Mouse (Mus musculus) limb, embryonic 15.5 days (tissue): Measurements from ENCODE around the gene Ap1g2. TPM values are rescaled to one million over a fixed set of nuclear protein-coding genes. Genes with fewer than 3 reads are reported as not detected.

Experiments
- ATAC-seq: fragments of 200-750 bp; cut with Nextera tagmentation; 2 replicates; pipeline ENCODE4 v1.8.0; 2017; ENCODE audit warnings: low read depth, moderate TSS enrichment; ENCODE audit not compliant: insufficient number of reproducible peaks, low FRiP score, low TSS enrichment
- H3K27ac ChIP-seq: fragments of 300-500 bp; sonication (generic); 2 replicates; pipeline ENCODE4 v1.5.1; 2015; ENCODE audit warnings: moderate library complexity, mild to moderate bottlenecking, inconsistent platforms
- H3K27me3 ChIP-seq: fragments of 300-500 bp; sonication (generic); 2 replicates; pipeline ENCODE4 v1.6.1; 2015; ENCODE audit warnings: inconsistent platforms
- H3K36me3 ChIP-seq: fragments of 300-500 bp; sonication (generic); 2 replicates; pipeline ENCODE4 v1.6.1; 2015; ENCODE audit warnings: inconsistent platforms
- H3K4me1 ChIP-seq: fragments of 300-500 bp; sonication (generic); 2 replicates; pipeline ENCODE4 v1.6.1; 2015; ENCODE audit warnings: inconsistent platforms
- H3K4me2 ChIP-seq: fragments of 300-500 bp; sonication (generic); 2 replicates; pipeline ENCODE4 v1.6.1; 2015; ENCODE audit warnings: mild to moderate bottlenecking, inconsistent platforms
- H3K4me3 ChIP-seq: fragments of 300-500 bp; sonication (generic); 2 replicates; pipeline ENCODE4 v1.5.1; 2015; ENCODE audit warnings: mild to moderate bottlenecking, inconsistent platforms
- H3K9ac ChIP-seq: fragments of 300-500 bp; sonication (generic); 2 replicates; pipeline ENCODE4 v1.6.1; 2015; ENCODE audit warnings: inconsistent platforms
- H3K9me3 ChIP-seq: fragments of 300-500 bp; sonication (generic); 2 replicates; pipeline ENCODE4 v1.6.1; 2016; ENCODE audit warnings: inconsistent platforms
- WGBS: fragments of 180-500 bp; shearing (Covaris S2); methylation state at CpG from one replicate; pipeline ENCODE4 v1.1.7; 2015; 5-methylcytosine and 5-hydroxymethylcytosine counted together
- polyA plus RNA-seq: library from polyadenylated mRNA; unstranded; fragments of >200 nt; fragmentation: Nextera tagmentation; extraction: Ambion mirVana; gene quantifications from 2 replicates; pipeline ENCODE4 v1.2.1, GENCODE M21; 2015

Ap1g2 gene
- polyA plus RNA-seq, 1 experiment from 2014 or later: 25.2 TPM

GRCm38 (mm10) chr14:55079214-55079970 lies 27.0 kb downstream of the Ap1g2 start:
- Histone ChIP-seq H3K27me3 (no peaks in the 10 kb centered on the region), H3K9ac (no peak overlapping the region), H3K4me1 (peaks cover 31% of the 10 kb centered on the region), H3K9me3 (no peaks in the 10 kb centered on the region), H3K36me3 (no peaks in the 10 kb centered on the region; the same call in 1 of the 2 replicates), H3K4me2 (0 out of 2 replicates have a peak overlapping the region, but pooled peaks have one; percentile 35), H3K4me3 (no peak overlapping the region), H3K27ac (no peak overlapping the region)
- WGBS: 20% methylated on average over 8 of the region's 8 CpGs
- peak; percentile 25; the same call in 1 of the 2 replicates for ATAC-seq

- Histone ChIP-seq H3K4me3 (peak overlapping the region; percentile 11), H3K27me3 (no peaks in the 10 kb centered on the region), H3K9me3 (no peaks in the 10 kb centered on the region), H3K4me2 (peak overlapping the region; percentile 35), H3K9ac (0 out of 2 replicates have a peak overlapping the region, but pooled peaks have one; percentile 21), H3K27ac (no peak overlapping the region), H3K4me1 (peaks cover 31% of the 10 kb centered on the region), H3K36me3 (peaks cover 6% of the 10 kb centered on the region; the same call in 1 of the 2 replicates)
- ATAC-seq: no peak
- 13% methylated on average over 23 of the region's 23 CpGs for WGBS
Measured at GRCm38 (mm10) chr14:55078366-55078989, 27.9 kb downstream of the Ap1g2 start.

GRCm38 (mm10) chr14:55077481-55078365 lies 28.7 kb downstream of the Ap1g2 start:
- peak overlapping the region; percentile 35; the same call in 1 of the 2 replicates for H3K4me2 ChIP-seq
- no peaks in the 10 kb centered on the region for H3K9me3 ChIP-seq
- no peak overlapping the region for H3K27ac ChIP-seq
- ATAC-seq: no peak
- H3K27me3 ChIP-seq: no peaks in the 10 kb centered on the region
- WGBS: 36% methylated on average over 15 of the region's 15 CpGs
- H3K36me3 ChIP-seq: peaks cover 12% of the 10 kb centered on the region; the same call in 1 of the 2 replicates
- no peak overlapping the region for H3K4me3 ChIP-seq
- H3K9ac ChIP-seq: no peak overlapping the region
- peaks cover 31% of the 10 kb centered on the region for H3K4me1 ChIP-seq

GRCm38 (mm10) chr14:55076956-55077355 lies 29.4 kb downstream of the Ap1g2 start:
- no peak overlapping the region for H3K4me2 ChIP-seq
- peaks cover 36% of the 10 kb centered on the region for H3K4me1 ChIP-seq
- H3K9ac ChIP-seq: no peak overlapping the region
- H3K4me3 ChIP-seq: no peak overlapping the region
- no peaks in the 10 kb centered on the region for H3K9me3 ChIP-seq
- peaks cover 12% of the 10 kb centered on the region; the same call in 1 of the 2 replicates for H3K36me3 ChIP-seq
- WGBS: 68% methylated on average over 3 of the region's 3 CpGs
- ATAC-seq: no peak
- H3K27me3 ChIP-seq: 0 out of 2 replicates have a peak, but pooled peaks cover 3% of the 10 kb centered on the region
- no peak overlapping the region for H3K27ac ChIP-seq

GRCm38 (mm10) chr14:55076224-55076623 lies 30.2 kb downstream of the Ap1g2 start:
- WGBS: 28% methylated on average over 6 of the region's 6 CpGs
- no peak for ATAC-seq
- Histone ChIP-seq H3K36me3 (peaks cover 12% of the 10 kb centered on the region; the same call in 1 of the 2 replicates), H3K27ac (0 out of 2 replicates have a peak overlapping the region, but pooled peaks have one; percentile 55), H3K27me3 (0 out of 2 replicates have a peak, but pooled peaks cover 4% of the 10 kb centered on the region), H3K4me3 (no peak overlapping the region), H3K9ac (no peak overlapping the region), H3K4me1 (peaks cover 44% of the 10 kb centered on the region), H3K4me2 (no peak overlapping the region), H3K9me3 (no peaks in the 10 kb centered on the region)

GRCm38 (mm10) chr14:55074416-55074815 lies 32.0 kb downstream of the Ap1g2 start:
- Histone ChIP-seq H3K36me3 (peaks cover 16% of the 10 kb centered on the region), H3K27me3 (0 out of 2 replicates have a peak, but pooled peaks cover 4% of the 10 kb centered on the region)

GRCm38 (mm10) chr14:55071756-55072155 lies 34.6 kb downstream of the Ap1g2 start:
- Histone ChIP-seq H3K4me1 (peaks cover 24% of the 10 kb centered on the region), H3K27me3 (0 out of 2 replicates have a peak, but pooled peaks cover 4% of the 10 kb centered on the region), H3K27ac (0 out of 2 replicates have a peak overlapping the region, but pooled peaks have one; percentile 43), H3K36me3 (peaks cover 26% of the 10 kb centered on the region), H3K9me3 (no peaks in the 10 kb centered on the region), H3K4me3 (peak overlapping the region; percentile 16), H3K9ac (peak overlapping the region; percentile 17; the same call in 1 of the 2 replicates), H3K4me2 (peak overlapping the region; percentile 34)
- no peak for ATAC-seq
- WGBS: 12% methylated on average over 19 of the region's 19 CpGs

More at GRCm38 (mm10) chr14:55074416-55074815, 32.0 kb downstream of the Ap1g2 start:
- no peak overlapping the region for H3K4me2 ChIP-seq
- 90% methylated on average over 12 of the region's 12 CpGs for WGBS
- no peak overlapping the region for H3K9ac ChIP-seq
- no peak for ATAC-seq
- H3K27ac ChIP-seq: no peak overlapping the region
- H3K4me3 ChIP-seq: no peak overlapping the region
- H3K9me3 ChIP-seq: no peaks in the 10 kb centered on the region
- H3K4me1 ChIP-seq: peaks cover 42% of the 10 kb centered on the region

- WGBS: 85% methylated on average over 8 of the region's 8 CpGs
- Histone ChIP-seq H3K4me1 (peaks cover 27% of the 10 kb centered on the region), H3K9ac (no peak overlapping the region), H3K27me3 (no peaks in the 10 kb centered on the region; the same call in 1 of the 2 replicates), H3K27ac (no peak overlapping the region), H3K4me2 (no peak overlapping the region), H3K9me3 (no peaks in the 10 kb centered on the region), H3K36me3 (peaks cover 30% of the 10 kb centered on the region), H3K4me3 (no peak overlapping the region)
- no peak for ATAC-seq
Measured at GRCm38 (mm10) chr14:55066042-55066441, 40.4 kb downstream of the Ap1g2 start.

- H3K4me1 ChIP-seq: peaks cover 32% of the 10 kb centered on the region
- WGBS: 75% methylated on average over 13 of the region's 13 CpGs
- no peak overlapping the region for H3K4me3 ChIP-seq
- peaks cover 30% of the 10 kb centered on the region for H3K36me3 ChIP-seq
- no peak overlapping the region for H3K9ac ChIP-seq
- no peak overlapping the region for H3K27ac ChIP-seq
- ATAC-seq: no peak
- H3K4me2 ChIP-seq: no peak overlapping the region
- H3K27me3 ChIP-seq: no peaks in the 10 kb centered on the region; the same call in 1 of the 2 replicates
- no peaks in the 10 kb centered on the region for H3K9me3 ChIP-seq
Measured at GRCm38 (mm10) chr14:55065391-55065790, 41.0 kb downstream of the Ap1g2 start.

GRCm38 (mm10) chr14:55064481-55065370 lies 41.7 kb downstream of the Ap1g2 start:
- H3K4me2 ChIP-seq: no peak overlapping the region
- H3K4me3 ChIP-seq: no peak overlapping the region
- no peak overlapping the region for H3K27ac ChIP-seq
- no peaks in the 10 kb centered on the region; the same call in 1 of the 2 replicates for H3K27me3 ChIP-seq
- 74% methylated on average over 35 of the region's 35 CpGs for WGBS
- peaks cover 27% of the 10 kb centered on the region for H3K36me3 ChIP-seq
- ATAC-seq: no peak
- H3K9ac ChIP-seq: no peak overlapping the region
- peaks cover 32% of the 10 kb centered on the region for H3K4me1 ChIP-seq
- H3K9me3 ChIP-seq: no peaks in the 10 kb centered on the region
